Mouse (Mus musculus): ENCODE data around the gene Hist1h2af.

The Hist1h2af gene

DNA sequence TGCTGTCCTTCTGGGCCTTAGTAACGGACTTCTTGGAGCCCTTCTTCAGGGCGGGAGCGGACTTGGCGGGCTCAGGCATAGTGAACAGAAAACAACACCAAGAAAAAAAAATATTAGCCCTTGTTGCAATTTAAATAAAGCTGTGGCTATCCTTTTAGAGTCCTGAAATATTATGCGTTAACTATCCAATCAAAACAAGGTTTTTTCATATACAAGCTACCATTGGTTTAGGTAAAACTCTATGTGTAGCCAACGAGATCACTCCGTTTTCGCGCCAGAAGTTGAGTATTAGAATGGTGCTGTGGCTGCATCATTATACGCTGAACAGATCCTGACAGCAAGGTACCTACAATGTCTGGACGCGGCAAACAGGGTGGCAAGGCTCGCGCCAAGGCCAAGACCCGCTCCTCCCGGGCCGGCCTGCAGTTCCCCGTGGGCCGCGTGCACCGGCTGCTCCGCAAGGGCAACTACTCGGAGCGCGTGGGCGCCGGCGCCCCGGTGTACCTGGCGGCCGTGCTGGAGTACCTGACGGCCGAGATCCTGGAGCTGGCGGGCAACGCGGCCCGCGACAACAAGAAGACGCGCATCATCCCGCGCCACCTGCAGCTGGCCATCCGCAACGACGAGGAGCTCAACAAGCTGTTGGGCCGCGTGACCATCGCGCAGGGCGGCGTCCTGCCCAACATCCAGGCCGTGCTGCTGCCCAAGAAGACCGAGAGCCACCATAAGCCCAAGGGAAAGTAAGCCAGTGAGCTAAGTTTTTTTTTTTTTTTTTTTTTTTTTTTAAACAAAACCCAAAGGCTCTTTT, at the start of gene Hist1h2af:
TSS of gene Hist1h2af (plus strand) at position 347 of the 808 bp plus-strand sequence.
- DNase-seq (ENCODE audit: low spot score in 2 of 2), result peak; percentile 64 to 87

DNA sequence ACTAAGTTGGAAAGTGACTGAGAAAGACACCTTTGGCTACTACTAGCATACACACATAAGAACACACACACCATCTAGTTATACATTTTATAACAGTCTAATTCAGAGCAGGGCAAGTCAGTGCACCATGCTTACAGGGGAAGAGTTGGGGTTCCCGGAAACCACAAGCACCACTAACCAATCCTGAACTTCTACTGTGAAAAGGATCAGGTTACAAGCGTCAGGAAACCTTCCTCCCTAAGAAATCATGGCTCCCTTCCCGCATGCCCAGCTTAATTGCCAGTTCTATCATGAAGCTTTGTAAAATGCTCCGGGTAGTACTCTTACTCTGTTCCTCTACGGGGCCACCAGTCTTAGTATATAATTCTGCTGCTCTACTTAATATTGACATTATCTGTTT, 48.4 kb upstream of the Hist1h2af start:
- DNase-seq (ENCODE audit: low spot score in 2 of 2), result no peak

DNA sequence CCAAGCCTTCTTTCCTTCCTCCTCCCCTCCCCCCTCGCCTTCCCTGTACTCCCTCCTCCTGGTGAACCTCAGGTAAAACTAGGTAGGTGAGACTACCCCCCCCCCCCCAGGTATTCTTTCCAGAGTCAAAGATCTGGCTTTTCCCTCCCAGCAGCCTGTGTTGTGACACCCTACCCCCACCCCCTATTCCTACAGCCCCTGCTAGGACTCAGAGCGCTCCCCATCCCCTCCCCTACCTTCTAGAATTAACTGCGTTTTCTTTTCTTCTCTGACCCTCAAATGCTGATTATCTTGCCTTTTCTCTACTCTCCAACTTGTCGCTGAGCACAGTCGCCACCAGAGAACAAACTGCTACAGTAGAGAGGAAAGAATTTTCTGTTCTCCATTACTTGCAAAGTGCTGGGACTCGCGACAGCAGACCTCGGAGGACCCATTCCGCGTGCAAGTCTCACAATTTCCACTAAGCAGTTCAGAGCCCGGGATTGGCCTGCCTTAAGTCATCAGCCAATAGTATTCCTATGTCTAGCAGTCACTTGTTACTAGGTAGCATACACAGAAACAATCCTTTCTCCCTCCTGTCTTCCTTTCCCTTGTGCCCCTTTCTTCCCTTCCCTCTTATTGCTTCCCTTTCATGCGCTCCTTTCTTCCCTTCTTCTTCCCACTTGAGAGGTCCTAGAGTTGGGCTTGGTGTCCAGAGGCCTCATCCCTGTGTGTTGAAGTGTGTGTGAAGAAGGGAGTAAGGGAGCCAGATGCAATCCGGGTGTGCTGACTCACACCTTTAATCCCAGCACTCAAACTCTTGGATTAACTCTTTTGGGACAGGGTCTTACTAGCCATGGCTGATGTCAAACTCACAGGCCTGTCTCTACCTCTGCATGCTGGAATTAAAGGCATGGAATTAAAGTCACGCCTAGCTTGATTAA, 45.0 kb upstream of the Hist1h2af start, which contains the start of gene Btn2a2:
TSS of gene Btn2a2 (minus strand) at position 458 of the 923 bp plus-strand sequence.
- DNase-seq (ENCODE audit: low spot score in 2 of 2), result peak; percentile 60 to 83

DNA sequence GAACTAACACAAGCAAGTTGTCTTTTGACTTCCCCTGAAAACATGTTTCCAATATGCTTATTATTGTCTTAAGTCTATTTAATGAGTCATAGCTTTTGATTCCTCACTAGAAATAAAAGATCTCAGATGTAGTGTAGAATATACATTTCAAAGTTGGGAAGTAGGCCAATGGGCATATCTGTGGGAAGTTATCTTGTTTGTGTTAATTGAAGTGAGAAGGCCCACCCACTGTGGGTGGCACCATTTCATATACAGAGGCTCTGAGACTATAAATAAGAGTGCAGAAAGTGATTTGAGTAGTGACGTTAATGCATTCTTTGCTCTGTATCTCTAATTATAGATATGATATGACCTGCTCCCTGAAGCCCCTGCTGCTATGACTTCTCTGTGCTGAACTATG, 42.8 kb upstream of the Hist1h2af start:
- DNase-seq (ENCODE audit: low spot score in 2 of 2), result no peak

DNA sequence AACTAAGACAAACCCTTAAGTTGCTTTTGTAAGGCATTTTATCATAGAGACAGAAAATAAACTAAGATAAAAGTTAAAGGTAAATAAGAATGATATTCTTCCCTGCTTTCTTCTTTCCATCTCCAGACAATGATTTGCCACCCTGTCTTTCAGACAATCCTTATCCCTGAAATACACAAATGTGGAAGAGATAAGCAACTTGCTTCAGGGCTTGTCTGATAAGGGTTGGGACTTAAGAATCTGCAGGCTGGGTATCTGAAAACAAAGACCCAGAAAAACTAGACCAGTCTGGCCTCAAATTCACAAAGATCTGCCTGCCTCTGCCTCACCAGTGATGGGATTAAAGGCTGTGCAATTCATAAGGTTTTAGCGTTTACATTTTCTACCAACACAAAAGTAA, 42.4 kb upstream of the Hist1h2af start:
- no peak for DNase-seq (ENCODE audit: low spot score in 2 of 2)

DNA sequence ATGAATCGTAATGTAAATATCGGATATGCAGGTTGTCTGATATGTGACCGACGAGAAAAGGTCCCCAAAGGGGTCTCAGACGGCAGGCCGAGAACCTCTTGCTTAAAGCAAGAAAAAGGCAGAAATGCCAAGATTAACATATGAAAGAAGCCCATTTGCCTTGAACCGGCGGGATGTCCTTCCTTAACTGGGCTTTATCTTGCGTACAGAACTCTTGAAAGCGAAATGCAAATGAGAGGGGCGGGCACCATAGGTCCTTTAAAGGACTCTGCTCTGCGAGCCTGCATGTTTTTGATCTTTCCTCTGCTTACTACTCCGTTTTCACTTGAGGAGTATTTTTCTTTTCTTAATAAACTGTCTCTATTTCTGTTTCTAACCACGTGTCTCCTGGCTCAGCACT, 41.7 kb upstream of the Hist1h2af start:
- no peak for DNase-seq (ENCODE audit: low spot score in 2 of 2)

DNA sequence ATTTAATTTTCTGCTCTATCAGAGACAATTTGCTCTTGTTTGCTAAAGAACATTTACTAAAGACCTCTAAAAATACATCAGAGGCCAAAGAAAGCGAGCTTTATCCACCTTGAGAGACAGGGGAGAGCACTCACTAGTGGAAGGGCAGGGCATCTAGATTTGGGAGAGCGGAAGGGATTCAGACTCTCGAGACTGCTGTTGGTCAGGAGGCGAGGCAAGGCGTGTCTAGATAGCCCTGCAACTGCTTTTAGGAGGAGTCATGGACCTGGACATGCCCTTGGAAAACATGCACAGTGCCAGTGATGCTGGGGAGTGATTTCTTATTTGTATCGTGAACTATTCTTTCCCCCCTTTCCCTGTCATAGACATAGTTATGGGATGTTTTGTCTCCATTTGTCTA, 38.2 kb upstream of the Hist1h2af start:
- no peak for DNase-seq (ENCODE audit: low spot score in 2 of 2)

DNA sequence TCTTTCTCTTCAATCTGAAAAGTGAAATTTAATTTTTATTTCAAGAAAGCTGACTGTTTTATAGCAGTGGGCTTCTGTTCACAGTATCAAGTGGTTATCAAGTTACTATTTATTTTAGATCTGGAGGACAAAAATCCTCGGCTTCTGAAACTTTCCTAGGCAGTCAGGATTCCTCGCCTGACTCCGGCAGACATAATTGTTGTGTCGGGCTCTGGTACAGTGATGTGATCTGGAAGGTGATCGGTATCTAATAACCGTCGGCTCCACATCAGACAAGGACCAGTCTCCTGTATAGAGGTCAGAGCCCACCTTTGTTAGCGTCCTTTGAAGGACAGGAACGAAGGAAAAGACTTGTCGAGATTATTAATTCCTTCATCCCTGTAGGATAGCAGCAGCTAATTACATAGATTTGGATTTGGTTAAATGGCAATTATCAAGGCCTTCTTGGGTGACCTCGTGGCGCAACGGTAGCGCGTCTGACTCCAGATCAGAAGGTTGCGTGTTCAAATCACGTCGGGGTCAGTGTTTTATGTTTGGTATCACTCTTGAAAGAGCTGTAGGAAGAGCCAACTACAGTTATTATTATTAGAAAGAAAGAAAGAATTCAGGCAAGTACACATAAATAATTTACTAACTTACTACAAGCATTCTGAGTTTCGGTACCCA, 35.9 kb upstream of the Hist1h2af start:
- peak; percentile 51 to 64 for DNase-seq (ENCODE audit: low spot score in 2 of 2)

DNA sequence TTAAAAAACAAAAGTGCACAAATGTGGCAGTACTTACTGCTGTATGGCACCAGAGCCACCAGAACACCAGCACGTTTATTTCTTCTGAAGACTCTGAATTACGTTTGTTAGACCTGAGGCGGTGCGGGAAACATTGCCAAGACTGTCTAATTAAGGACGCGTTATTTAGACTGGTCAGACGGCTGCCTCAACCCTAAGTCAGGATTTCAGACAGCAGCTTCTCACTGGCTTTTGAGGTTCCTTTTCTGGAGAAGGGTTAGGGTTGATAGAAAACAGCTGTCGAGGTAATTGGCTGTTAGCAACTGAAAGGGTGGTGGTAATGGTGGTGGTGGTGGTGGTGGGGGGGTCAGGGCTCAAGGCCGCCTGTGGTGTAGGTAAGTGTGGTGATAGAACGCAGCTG, 35.1 kb upstream of the Hist1h2af start:
- DNase-seq (ENCODE audit: low spot score in 2 of 2), result no peak

DNA sequence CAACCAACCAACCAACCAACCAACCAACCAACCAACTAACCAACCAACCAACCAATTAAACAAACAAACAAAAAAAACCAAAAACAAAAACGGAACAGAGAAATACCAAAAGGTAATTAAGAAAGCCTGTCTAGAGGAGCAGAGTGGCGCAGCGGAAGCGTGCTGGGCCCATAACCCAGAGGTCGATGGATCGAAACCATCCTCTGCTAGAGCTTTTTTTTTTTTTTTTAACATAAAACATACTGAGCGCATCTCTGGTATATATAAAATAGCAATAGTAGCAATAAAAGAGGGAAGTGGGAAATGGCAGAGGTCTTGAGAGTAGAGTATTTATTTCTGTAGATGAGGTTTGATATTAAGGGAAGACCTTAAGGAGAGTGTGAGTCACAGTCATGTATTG, 33.8 kb upstream of the Hist1h2af start:
- no peak for DNase-seq (ENCODE audit: low spot score in 2 of 2)

DNA sequence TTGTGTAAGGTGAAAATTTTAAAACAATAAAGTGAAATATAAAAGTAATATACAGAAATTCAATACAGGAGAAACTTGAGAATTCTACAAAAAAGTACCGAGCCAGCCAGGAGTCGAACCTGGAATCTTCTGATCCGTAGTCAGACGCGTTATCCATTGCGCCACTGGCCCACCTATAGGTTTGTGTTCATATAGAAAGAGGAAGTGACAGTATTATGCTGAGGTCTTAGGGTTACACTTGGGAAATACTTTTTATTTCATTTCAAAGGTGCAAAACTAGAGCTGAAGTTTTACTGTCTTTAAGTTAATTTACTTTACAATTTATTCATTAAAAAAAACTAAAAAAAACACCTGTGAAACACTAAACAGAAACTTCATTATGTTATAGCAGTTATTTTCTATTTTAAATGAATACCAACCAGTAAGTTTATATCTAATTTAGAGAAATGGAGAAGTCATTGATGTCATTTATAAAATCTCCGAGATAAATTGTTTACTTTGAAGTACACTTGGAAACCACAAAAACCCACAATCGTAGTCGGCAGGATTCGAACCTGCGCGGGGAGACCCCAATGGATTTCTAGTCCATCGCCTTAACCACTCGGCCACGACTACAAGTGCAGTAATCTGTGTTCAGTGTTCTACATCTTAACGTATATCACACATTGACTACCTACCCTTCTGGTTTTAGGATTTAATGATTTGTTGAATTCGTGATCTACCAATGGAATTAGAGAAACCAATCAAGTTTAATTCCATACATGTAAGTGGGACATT, 33.1 kb upstream of the Hist1h2af start:
- DNase-seq (ENCODE audit: low spot score in 2 of 2), result peak; percentile 88 to 90

DNA sequence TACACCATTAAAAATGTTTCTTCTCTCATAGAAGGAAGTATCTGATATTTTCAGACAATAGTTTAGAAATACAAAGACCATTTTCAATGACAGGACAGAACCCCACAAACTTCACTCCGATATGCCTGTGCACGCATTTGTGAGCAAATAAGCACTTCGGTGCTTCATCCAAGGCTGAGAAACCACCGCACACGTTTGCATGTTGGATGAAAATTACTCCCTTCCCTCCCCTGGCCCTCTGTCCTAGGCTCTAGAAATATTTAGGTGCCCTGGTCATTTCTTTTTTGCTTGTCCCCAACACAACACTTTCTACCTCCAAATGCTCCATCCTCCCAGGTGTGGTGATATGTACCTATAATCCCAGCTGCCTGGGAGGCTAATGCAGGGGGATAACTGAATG, 32.2 kb upstream of the Hist1h2af start:
- DNase-seq (ENCODE audit: low spot score in 2 of 2), result no peak

DNA sequence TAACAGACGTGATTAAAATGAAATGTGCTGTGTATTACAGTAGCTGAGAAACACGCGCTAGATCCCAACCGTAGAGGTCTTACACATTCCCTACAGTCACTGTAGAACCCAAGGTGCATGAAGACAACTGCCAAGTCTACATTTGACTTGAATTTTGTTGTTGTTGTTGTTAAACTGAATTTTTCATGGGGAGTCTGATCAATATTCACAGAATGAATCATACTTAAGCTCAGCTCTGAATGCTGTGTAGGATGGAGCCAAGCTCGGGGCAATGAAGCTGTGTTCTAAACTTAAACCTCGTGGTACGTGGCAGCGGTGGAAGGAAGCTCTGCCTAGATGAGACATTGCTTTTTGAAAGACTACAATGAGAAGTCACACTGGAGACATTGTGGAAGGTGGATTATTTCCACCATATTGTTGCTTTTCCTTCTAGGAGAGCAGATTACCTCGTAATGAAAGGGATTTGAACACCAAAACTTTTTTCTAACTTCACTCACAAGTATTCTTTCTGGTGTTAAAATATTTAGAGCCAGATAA, 31.6 kb upstream of the Hist1h2af start:
- no peak for DNase-seq (ENCODE audit: low spot score in 2 of 2)

DNA sequence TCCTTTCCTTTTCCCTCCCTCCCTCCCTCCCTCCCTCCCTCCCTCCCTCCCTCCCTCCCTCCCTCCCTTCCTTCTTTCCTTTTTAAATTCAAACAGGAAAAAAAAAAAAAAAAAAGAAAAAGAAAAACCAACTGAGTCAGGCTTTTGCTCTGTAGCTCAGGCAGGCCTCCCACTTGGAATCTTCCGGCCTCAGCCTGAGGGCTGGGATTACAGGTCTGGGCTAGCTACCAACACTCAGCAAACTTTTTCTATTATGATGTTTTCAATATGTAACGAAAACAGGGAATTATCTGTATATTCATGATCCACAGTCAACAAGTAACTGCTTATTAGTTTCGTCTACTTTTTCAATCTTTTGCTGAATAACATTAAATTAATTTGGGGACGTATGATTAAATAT, 30.8 kb upstream of the Hist1h2af start:
- no peak for DNase-seq (ENCODE audit: low spot score in 2 of 2)

DNA sequence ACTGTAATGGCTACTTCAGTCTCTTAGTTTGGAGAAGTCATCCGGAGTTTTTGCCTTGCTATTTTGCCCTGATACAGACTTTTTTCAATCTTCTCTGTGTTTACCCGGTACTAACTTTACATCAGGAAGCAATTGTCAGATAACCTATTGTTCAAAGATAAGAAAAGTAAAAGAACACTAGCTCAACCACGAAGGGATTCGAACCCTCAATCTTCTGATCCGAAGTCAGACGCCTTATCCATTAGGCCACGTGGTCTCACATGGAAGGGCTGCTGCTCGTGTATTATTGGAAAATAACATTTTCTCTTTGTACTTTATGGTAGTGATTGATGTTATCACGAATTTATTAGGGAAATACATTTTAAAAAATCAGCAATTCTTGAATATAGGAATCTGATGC, 29.9 kb upstream of the Hist1h2af start:
- DNase-seq (ENCODE audit: low spot score in 2 of 2), result peak; percentile 59 to 77

DNA sequence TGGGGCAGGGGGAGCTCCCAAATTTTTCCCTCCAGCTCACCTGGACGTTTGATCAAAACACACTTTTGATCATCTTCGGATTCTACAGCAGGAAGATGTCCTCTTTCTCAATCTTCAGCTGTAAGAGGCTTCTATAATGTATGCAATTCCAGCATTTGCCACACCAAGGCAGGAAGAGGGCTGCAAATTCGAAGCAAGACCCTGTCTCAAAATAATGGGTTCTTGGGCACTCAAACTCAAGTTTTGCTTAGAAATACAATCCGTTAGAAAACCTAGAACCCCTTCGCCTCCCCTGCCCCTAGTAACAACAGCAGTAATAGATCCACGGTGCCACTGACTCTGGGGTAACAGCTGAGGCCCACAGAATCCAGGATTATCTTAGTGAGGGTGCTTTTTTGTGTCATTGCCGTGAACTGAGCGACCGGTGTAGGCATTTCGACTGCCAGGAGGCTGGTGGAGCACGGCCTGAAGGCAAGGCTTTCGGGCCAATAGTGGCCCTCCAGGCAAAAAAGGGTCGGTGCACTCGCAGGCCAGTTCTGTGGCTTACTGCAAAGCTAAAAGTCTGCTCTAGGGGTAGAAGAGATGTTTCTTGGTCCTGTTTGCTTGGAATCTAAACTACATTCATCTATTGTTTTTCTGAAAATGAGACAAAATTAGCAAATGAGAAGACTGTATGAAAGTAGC, 27.9 kb upstream of the Hist1h2af start:
- DNase-seq (ENCODE audit: low spot score in 2 of 2), result no peak

DNA sequence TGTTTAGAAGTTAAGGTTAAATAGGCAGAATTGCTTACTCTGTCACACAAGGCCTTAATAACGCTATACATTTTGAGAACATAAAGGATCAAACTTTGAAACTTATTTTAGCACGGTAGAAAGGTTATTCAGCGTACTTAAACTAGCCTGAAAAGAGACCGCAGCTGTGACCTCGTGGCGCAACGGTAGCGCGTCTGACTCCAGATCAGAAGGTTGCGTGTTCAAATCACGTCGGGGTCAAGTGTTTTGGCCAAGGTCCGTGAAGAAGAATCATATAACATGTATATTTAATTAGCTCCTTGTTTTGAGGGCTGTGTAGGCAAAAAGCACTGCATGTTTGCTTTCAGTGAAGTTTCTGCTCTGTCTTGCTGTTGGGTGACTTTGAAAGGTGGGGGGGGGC, 27.4 kb upstream of the Hist1h2af start:
- peak in 1 of 2 experiments; percentile 46 for DNase-seq (ENCODE audit: low spot score in 2 of 2)

DNA sequence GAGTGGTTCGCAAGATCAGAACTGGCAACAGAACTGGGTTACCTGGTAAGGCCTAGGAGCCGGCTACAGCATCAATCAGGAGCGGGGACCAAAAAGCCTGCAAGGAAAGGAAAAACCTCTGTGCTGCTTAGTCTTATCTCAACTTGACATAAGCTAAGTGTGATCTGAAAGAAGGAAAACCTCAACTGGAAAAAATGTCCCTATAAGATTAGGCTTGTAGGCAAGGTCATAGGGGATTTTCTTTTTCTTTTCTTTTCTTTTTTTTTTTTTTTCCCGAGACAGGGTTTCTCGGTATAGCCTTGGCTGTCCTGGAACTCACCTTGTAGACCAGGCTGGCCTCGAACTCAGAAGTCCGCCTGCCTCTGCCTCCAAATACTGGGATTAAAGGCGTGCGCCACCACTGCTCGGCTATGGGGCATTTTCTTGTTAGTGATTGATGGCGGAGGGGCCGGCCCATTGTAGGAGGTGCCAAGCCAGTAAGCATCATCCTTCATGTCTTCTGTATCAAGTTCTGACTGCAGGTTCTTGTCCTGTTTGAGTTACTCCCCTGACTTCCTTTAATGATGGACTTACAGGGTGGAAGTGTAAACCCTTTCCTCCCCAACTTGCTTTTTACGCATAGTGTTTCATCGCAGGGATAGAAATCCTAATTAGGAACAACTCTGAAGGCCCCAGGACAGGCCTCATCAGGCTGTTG, 26.7 kb upstream of the Hist1h2af start:
- no peak for DNase-seq (ENCODE audit: low spot score in 2 of 2)

DNA sequence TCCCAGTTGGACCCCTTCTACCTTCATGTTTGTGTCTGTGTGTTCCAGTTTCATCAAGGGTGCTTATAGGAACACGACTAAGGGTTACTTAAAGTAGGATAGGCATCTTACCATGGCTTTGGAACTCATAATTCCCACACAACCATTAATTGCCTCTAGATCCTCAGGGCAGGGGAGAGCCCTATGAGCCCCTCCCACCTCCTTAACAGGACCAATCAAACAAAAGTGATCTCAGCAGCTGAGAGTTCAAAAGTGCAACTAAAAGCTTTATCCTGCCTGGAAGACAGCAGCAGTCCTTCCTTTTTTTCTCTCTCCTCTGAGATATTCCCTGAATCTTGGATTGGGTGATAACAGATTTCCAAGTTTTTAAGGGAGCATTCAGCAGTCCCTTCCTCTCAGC, 23.6 kb upstream of the Hist1h2af start:
- DNase-seq (ENCODE audit: low spot score in 2 of 2), result no peak

DNA sequence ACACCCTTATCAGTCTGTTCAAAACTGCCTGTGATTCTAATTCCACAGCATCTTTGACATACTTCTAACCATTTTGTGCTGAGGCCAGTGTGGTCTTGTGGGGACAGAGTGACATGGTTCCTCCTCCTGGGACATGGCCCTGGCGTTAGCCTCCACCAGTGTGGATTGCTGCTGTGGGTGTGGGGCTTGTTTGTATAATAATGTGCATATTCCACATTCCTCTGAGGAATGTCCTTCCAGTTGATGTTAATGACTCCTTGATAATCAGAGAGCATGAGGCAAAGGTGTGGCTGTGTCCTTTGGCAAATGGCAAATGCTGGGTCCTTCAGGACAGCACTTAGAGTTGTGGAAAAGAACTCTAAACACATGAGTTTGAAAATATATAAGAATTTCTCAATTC, 20.2 kb upstream of the Hist1h2af start:
- no peak for DNase-seq (ENCODE audit: low spot score in 2 of 2)
